Mouse (Mus musculus) hindbrain, embryonic 13.5 days (tissue): ENCODE data around the gene Apex2. TPM values are rescaled to one million over a fixed set of nuclear protein-coding genes. Genes with fewer than 3 reads are reported as not detected.
"Not testable (repeated sequence)": the region's sequence is repeated elsewhere in the genome, so short reads cannot be mapped to it uniquely, and the experiment has no call there.

Source experiments
- ATAC-seq: fragments of 200-750 bp; cut with Nextera tagmentation; 2 replicates; pipeline ENCODE4 v1.8.0; 2017; ENCODE audit warnings: moderate TSS enrichment; ENCODE audit not compliant: low FRiP score
- H3K27ac ChIP-seq: fragments of 300-500 bp; sonication (generic); 2 replicates; pipeline ENCODE4 v1.5.1; 2015; ENCODE audit warnings: inconsistent platforms, mild to moderate bottlenecking, moderate library complexity
- H3K27me3 ChIP-seq: fragments of 300-500 bp; sonication (generic); 2 replicates; pipeline ENCODE4 v1.6.1; 2015; ENCODE audit warnings: mild to moderate bottlenecking, inconsistent platforms
- H3K36me3 ChIP-seq: fragments of 300-500 bp; sonication (generic); 2 replicates; pipeline ENCODE4 v1.6.1; 2015; ENCODE audit warnings: mild to moderate bottlenecking, inconsistent platforms
- H3K4me1 ChIP-seq: fragments of 300-500 bp; sonication (generic); replicated peaks from 2 replicates; pipeline ENCODE4 v1.6.1; 2015; ENCODE audit warnings: inconsistent platforms
- H3K4me2 ChIP-seq: fragments of 300-500 bp; sonication (generic); 2 replicates; pipeline ENCODE4 v1.6.1; 2015; ENCODE audit warnings: inconsistent platforms, mild to moderate bottlenecking, moderate library complexity
- H3K4me3 ChIP-seq: fragments of 300-500 bp; sonication (generic); 2 replicates; pipeline ENCODE4 v1.5.1; 2015; ENCODE audit warnings: mild to moderate bottlenecking, inconsistent platforms
- H3K9ac ChIP-seq: fragments of 300-500 bp; sonication (generic); 2 replicates; pipeline ENCODE4 v1.6.1; 2015; ENCODE audit warnings: mild to moderate bottlenecking, inconsistent platforms
- H3K9me3 ChIP-seq: fragments of 300-500 bp; sonication (generic); 2 replicates; pipeline ENCODE4 v1.6.1; 2016; ENCODE audit warnings: inconsistent platforms
- WGBS: fragments of 180-500 bp; shearing (Covaris S2); methylation state at CpG from one replicate; pipeline ENCODE4 v1.1.7; 2015; 5-methylcytosine and 5-hydroxymethylcytosine counted together
- polyA plus RNA-seq: library from polyadenylated mRNA; unstranded; fragments of >200 nt; fragmentation: Nextera tagmentation; extraction: Ambion mirVana; gene quantifications from 2 replicates; pipeline ENCODE4 v1.2.1, GENCODE M21; 2015

Apex2 gene
- polyA plus RNA-seq, 1 experiment from 2014 or later = 19.7 TPM

GRCm38 (mm10) chrX:150551986-150552385, 37.7 kb downstream of the Apex2 start:
- no peak for ATAC-seq
- Histone ChIP-seq H3K4me3 (no peak overlapping the region), H3K9ac (no peak overlapping the region), H3K4me1 (no peaks in the 10 kb centered on the region), H3K9me3 (no peaks in the 10 kb centered on the region), H3K36me3 (peaks cover 12% of the 10 kb centered on the region), H3K27me3 (peaks cover 8% of the 10 kb centered on the region; the same call in 1 of the 2 replicates), H3K4me2 (no peak overlapping the region), H3K27ac (no peak overlapping the region)
- 93% methylated on average over 2 of the region's 2 CpGs for WGBS

- H3K36me3 ChIP-seq = peaks cover 12% of the 10 kb centered on the region
- no peak overlapping the region for H3K9ac ChIP-seq
- peaks cover 6% of the 10 kb centered on the region; the same call in 1 of the 2 replicates for H3K27me3 ChIP-seq
- no peak overlapping the region for H3K4me3 ChIP-seq
- no peak overlapping the region for H3K4me2 ChIP-seq
- WGBS = 83% methylated on average over 3 of the region's 3 CpGs
- H3K4me1 ChIP-seq = no peaks in the 10 kb centered on the region
- no peak overlapping the region for H3K27ac ChIP-seq
- ATAC-seq = no peak
- no peaks in the 10 kb centered on the region for H3K9me3 ChIP-seq
Observed at GRCm38 (mm10) chrX:150549639-150550038, 40.0 kb downstream of the Apex2 start.

GRCm38 (mm10) chrX:150547239-150547638, 42.4 kb downstream of the Apex2 start, which contains the start of gene Alas2:
Gene Alas2, plus strand, starts transcription at chrX:150547375.
- WGBS = 59% methylated on average over 5 of the region's 5 CpGs
- Histone ChIP-seq H3K4me3 (no peak within 1 kb of the TSS), H3K9ac (no peak within 1 kb of the TSS), H3K4me1 (no peaks in the 10 kb centered on the region), H3K27me3 (0 out of 2 replicates have a peak, but pooled peaks cover 3% of the 10 kb centered on the region), H3K4me2 (no peak within 1 kb of the TSS), H3K36me3 (peaks cover 8% of the 10 kb centered on the region; the same call in 1 of the 2 replicates), H3K9me3 (no peaks in the 10 kb centered on the region), H3K27ac (no peak within 1 kb of the TSS)
- ATAC-seq = no peak

GRCm38 (mm10) chrX:150541684-150542083, 48.0 kb downstream of the Apex2 start:
- Histone ChIP-seq H3K9me3 (no peaks in the 10 kb centered on the region), H3K4me1 (no peaks in the 10 kb centered on the region), H3K9ac (no peak overlapping the region), H3K4me2 (no peak overlapping the region), H3K27ac (no peak overlapping the region), H3K27me3 (no peaks in the 10 kb centered on the region), H3K36me3 (no peaks in the 10 kb centered on the region), H3K4me3 (no peak overlapping the region)
- ATAC-seq = no peak

GRCm38 (mm10) chrX:150540111-150540510, 49.6 kb downstream of the Apex2 start:
- no peak overlapping the region for H3K27ac ChIP-seq
- H3K4me3 ChIP-seq = no peak overlapping the region
- H3K4me1 ChIP-seq = no peaks in the 10 kb centered on the region
- 97% methylated on average over 2 of the region's 2 CpGs for WGBS
- H3K9ac ChIP-seq = no peak overlapping the region
- H3K9me3 ChIP-seq = no peaks in the 10 kb centered on the region
- no peak for ATAC-seq
- H3K27me3 ChIP-seq = no peaks in the 10 kb centered on the region
- no peak overlapping the region for H3K4me2 ChIP-seq
- no peaks in the 10 kb centered on the region for H3K36me3 ChIP-seq

GRCm38 (mm10) chrX:150516477-150516876, 73.2 kb downstream of the Apex2 start:
- no peak for ATAC-seq
- 92% methylated on average over 1 of the region's 1 CpGs for WGBS
- H3K27ac ChIP-seq = no peak overlapping the region
- H3K4me2 ChIP-seq = no peak overlapping the region
- H3K27me3 ChIP-seq = no peaks in the 10 kb centered on the region
- H3K9ac ChIP-seq = no peak overlapping the region
- H3K36me3 ChIP-seq = no peaks in the 10 kb centered on the region; the same call in 1 of the 2 replicates
- no peaks in the 10 kb centered on the region for H3K4me1 ChIP-seq
- H3K4me3 ChIP-seq = no peak overlapping the region
- H3K9me3 ChIP-seq = no peaks in the 10 kb centered on the region

- Histone ChIP-seq H3K9me3 (no peaks in the 10 kb centered on the region), H3K4me3 (no peak overlapping the region), H3K27me3 (no peaks in the 10 kb centered on the region), H3K4me1 (no peaks in the 10 kb centered on the region), H3K4me2 (no peak overlapping the region), H3K36me3 (no peaks in the 10 kb centered on the region), H3K27ac (no peak overlapping the region), H3K9ac (no peak overlapping the region)
- no peak for ATAC-seq
Observed at GRCm38 (mm10) chrX:150516015-150516414, 73.7 kb downstream of the Apex2 start.

- no peak overlapping the region for H3K4me3 ChIP-seq
- no peaks in the 10 kb centered on the region for H3K27me3 ChIP-seq
- no peak overlapping the region for H3K4me2 ChIP-seq
- 79% methylated on average over 1 of the region's 1 CpGs for WGBS
- no peak for ATAC-seq
- no peak overlapping the region for H3K9ac ChIP-seq
- H3K9me3 ChIP-seq = no peaks in the 10 kb centered on the region
- no peak overlapping the region for H3K27ac ChIP-seq
- H3K4me1 ChIP-seq = no peaks in the 10 kb centered on the region
- no peaks in the 10 kb centered on the region for H3K36me3 ChIP-seq
Observed at GRCm38 (mm10) chrX:150514127-150514526, 75.5 kb downstream of the Apex2 start.

- H3K9me3 ChIP-seq = no peaks in the 10 kb centered on the region
- H3K27ac ChIP-seq = peak overlapping the region; percentile 71; the same call in 1 of the 2 replicates
- 81% methylated on average over 6 of the region's 6 CpGs for WGBS
- no peak overlapping the region for H3K4me2 ChIP-seq
- ATAC-seq = peak; percentile 46; the same call in 1 of the 2 replicates
- H3K36me3 ChIP-seq = no peaks in the 10 kb centered on the region
- H3K9ac ChIP-seq = no peak overlapping the region
- no peak overlapping the region for H3K4me3 ChIP-seq
- no peaks in the 10 kb centered on the region for H3K4me1 ChIP-seq
- H3K27me3 ChIP-seq = no peaks in the 10 kb centered on the region
Observed at GRCm38 (mm10) chrX:150511274-150511673, 78.4 kb downstream of the Apex2 start.

- Histone ChIP-seq H3K36me3 (no peaks in the 10 kb centered on the region), H3K27me3 (no peaks in the 10 kb centered on the region), H3K4me2 (no peak overlapping the region), H3K27ac (no peak overlapping the region), H3K4me1 (no peaks in the 10 kb centered on the region), H3K4me3 (no peak overlapping the region), H3K9ac (no peak overlapping the region), H3K9me3 (no peaks in the 10 kb centered on the region)
- no peak for ATAC-seq
- 53% methylated on average over 4 of the region's 4 CpGs for WGBS
Observed at GRCm38 (mm10) chrX:150510631-150511030, 79.0 kb downstream of the Apex2 start.

- Histone ChIP-seq H3K4me3 (no peak overlapping the region), H3K9ac (no peak overlapping the region), H3K4me1 (no peaks in the 10 kb centered on the region), H3K4me2 (no peak overlapping the region), H3K27ac (0 out of 2 replicates have a peak overlapping the region, but pooled peaks have one; percentile 40), H3K27me3 (no peaks in the 10 kb centered on the region), H3K36me3 (no peaks in the 10 kb centered on the region), H3K9me3 (no peaks in the 10 kb centered on the region)
- WGBS = 78% methylated on average over 6 of the region's 6 CpGs
- ATAC-seq = peak; percentile 85
Observed at GRCm38 (mm10) chrX:150508696-150509095, 81.0 kb downstream of the Apex2 start.

- H3K36me3 ChIP-seq = not testable (repeated sequence)
Observed at GRCm38 (mm10) chrX:150487811-150488210, 101.9 kb downstream of the Apex2 start.

GRCm38 (mm10) chrX:150486314-150487030, 103.2 kb downstream of the Apex2 start:
- not testable (repeated sequence) for H3K27ac ChIP-seq, H3K36me3 ChIP-seq, ATAC-seq, H3K27me3 ChIP-seq, H3K9me3 ChIP-seq, H3K4me2 ChIP-seq, H3K4me1 ChIP-seq, H3K4me3 ChIP-seq, H3K9ac ChIP-seq
- 54% methylated on average over 8 of the region's 22 CpGs for WGBS

More at GRCm38 (mm10) chrX:150487811-150488210, 101.9 kb downstream of the Apex2 start:
- H3K27ac ChIP-seq, H3K9ac ChIP-seq, H3K4me3 ChIP-seq, ATAC-seq, H3K27me3 ChIP-seq, H3K4me2 ChIP-seq, H3K4me1 ChIP-seq, H3K9me3 ChIP-seq: not testable (repeated sequence)
- 64% methylated on average over 1 of the region's 10 CpGs for WGBS
